ENCODE assay signal across 9 mouse cellular contexts in genomic region chr1:152368311-152369088, GRCm38 (mm10). TPM values are rescaled to one million over a fixed set of nuclear protein-coding genes. Genes with fewer than 3 reads are reported as not detected.
DNase-seq lines count a peak whose midpoint lies in the region; ATAC-seq and TF ChIP-seq lines count a peak whose summit lies in the region.
"Had no signal": no experiment of that assay in that cellular context is flagged by ENCODE, and none has a peak within 500 bp of the region (broad histone marks: within the 10 kb centered on the region; RNA-seq: fewer than 3 reads in every experiment).

No protein-coding gene starts in this region.

- H3K4me1 ChIP-seq in limb, embryonic 13.5 days = peaks cover 10% of the 10 kb centered on the region

- H3K27me3 ChIP-seq in limb, embryonic 13.5 days = no peaks in the 10 kb centered on the region

- peaks cover 22% of the 10 kb centered on the region for H3K36me3 ChIP-seq in limb, embryonic 13.5 days

- 55% methylated on average over 13 of the region's 13 CpGs for WGBS in limb, embryonic 13.5 days

- no peak overlapping the region for H3K9ac ChIP-seq in limb, embryonic 13.5 days

- intact Hi-C loops in gastrocnemius, adult 2 months (cut with DNase I) = loop anchor here (1.0 to 2.0 kb wide), 3 partner anchors 64 to 548 kb away; no protein-coding TSS in a partner anchor
- intact Hi-C loops in gastrocnemius, postnatal 14 days (cut with DNase I; ENCODE audit: low total_unique reads) = loop anchor here (5.0 to 10.0 kb wide), 2 partner anchors 74 to 546 kb away; no protein-coding TSS in a partner anchor
- intact Hi-C loops in left cerebral cortex, adult 2 months (cut with DNase I) = loop anchor here (1.0 to 5.0 kb wide), 4 partner anchors 136 to 548 kb away; partner anchors contain the start of gene 1700025G04Rik

- TF ChIP-seq CTCF in gastrocnemius, adult 2 months (IDR thresholded peaks at IDR 0.05) = no peak
- TF ChIP-seq CTCF in left cerebral cortex, adult 2 months (IDR thresholded peaks at IDR 0.05) = no peak

- H3K27ac ChIP-seq in gastrocnemius, adult 2 months = peak overlapping the region; percentile 31; the same call in 1 of the 2 replicates
- H3K27ac ChIP-seq in limb, embryonic 13.5 days = no peak overlapping the region; the same call in 1 of the 2 replicates
- no peak overlapping the region for H3K27ac ChIP-seq in left cerebral cortex, adult 2 months

- peak overlapping the region; percentile 9; the same call in 1 of the 2 replicates for H3K4me2 ChIP-seq in limb, embryonic 13.5 days (replicated peaks)

- H3K9me3 ChIP-seq in limb, embryonic 13.5 days = no peaks in the 10 kb centered on the region

- no peak for DNase-seq in gastrocnemius, adult 2 months
- DNase-seq in gastrocnemius, postnatal 14 days = no peak
- peak; percentile 72 for DNase-seq in Muller cell, postnatal 12 days (ENCODE audit: inconsistent ontology term)
- peak; percentile 21 for DNase-seq in embryo, embryonic 10.5 days (ENCODE audit: low spot score)
- DNase-seq in adipocyte (ENCODE audit: low spot score) = no peak
- DNase-seq in layer of hippocampus, adult 8-10 months (ENCODE audit: low spot score in 2 of 2) = no peak
- DNase-seq in left cerebral cortex, adult 2 months (ENCODE audit: extremely low spot score in 1 of 2, low spot score in 2 of 2) = no peak

- H3K4me3 ChIP-seq in gastrocnemius, adult 2 months = no peak overlapping the region
- no peak overlapping the region for H3K4me3 ChIP-seq in limb, embryonic 13.5 days
- H3K4me3 ChIP-seq in left cerebral cortex, adult 2 months = no peak overlapping the region

- ATAC-seq in limb, embryonic 13.5 days (ENCODE audit: low FRiP score, low read depth) = peak; percentile 57

RNA-seq across cellular contexts. Expression of gene Tsen15, which starts 18.0 kb away (rescaled TPM):
- 10 to 100 TPM; 13.7 to 20.2 TPM for total RNA-seq in gastrocnemius, adult 2 months (2021)
- total RNA-seq in gastrocnemius, postnatal 14 days (2021) = 10 to 100 TPM; 11.0 to 14.4 TPM
- polyA plus RNA-seq in limb, embryonic 13.5 days (2015; fragmentation: Nextera tagmentation; extraction: Ambion mirVana) = 91.2 and 92.5 TPM in 2 replicates
- total RNA-seq in layer of hippocampus, adult 8-10 months (2022) = 10 to 100 TPM; 33.4 to 43.4 (median 38.5) TPM
- 10 to 100 TPM; 36.1 to 36.5 TPM for total RNA-seq in left cerebral cortex, adult 2 months (2021)

RNA-seq across cellular contexts. Expression of gene Colgalt2, which starts 31.1 kb away (rescaled TPM):
- 1 to 10 TPM; 1.6 to 2.5 TPM for total RNA-seq in gastrocnemius, adult 2 months (2021)
- 1 to 10 TPM; 4.1 TPM for total RNA-seq in gastrocnemius, postnatal 14 days (2021)
- polyA plus RNA-seq in limb, embryonic 13.5 days (2015; fragmentation: Nextera tagmentation; extraction: Ambion mirVana) = 6.7 and 7.2 TPM in 2 replicates
- total RNA-seq in layer of hippocampus, adult 8-10 months (2022) = 1 to 10 TPM; 5.3 to 7.0 (median 6.1) TPM
- 1 to 10 TPM; 6.5 to 6.6 TPM for total RNA-seq in left cerebral cortex, adult 2 months (2021)
- total RNA-seq: hematopoietic stem cell, adult 5-6 weeks had no signal

Comparison
In these comparisons a context has a peak if more than half of its experiments do, and no peak if none do; other contexts are left out.
1. DNase-seq: peak in Muller cell, postnatal 12 days (single experiment) and embryo, embryonic 10.5 days (single experiment); none in gastrocnemius, adult 2 months (single experiment), gastrocnemius, postnatal 14 days (single experiment), adipocyte (single experiment), layer of hippocampus, adult 8-10 months (0 of 2) and left cerebral cortex, adult 2 months (0 of 2).